Mouse (Mus musculus) cerebellum, postnatal 14 days (tissue): ENCODE data around the gene Zfp141.

ENCODE experiments used
- DNase-seq, 2 experiments: peaks; one replicate each; pipeline ENCODE4 v3.0.0; 2021; ENCODE audit warnings: mixed read lengths in 2 of 2

The Zfp141 gene

GRCm38 (mm10) chr7:42505588-42505987, at the start of gene Zfp141:
Gene Zfp141 (minus strand): TSS chr7:42505740.
- DNase-seq, result peak; percentile 77 to 79

DNA sequence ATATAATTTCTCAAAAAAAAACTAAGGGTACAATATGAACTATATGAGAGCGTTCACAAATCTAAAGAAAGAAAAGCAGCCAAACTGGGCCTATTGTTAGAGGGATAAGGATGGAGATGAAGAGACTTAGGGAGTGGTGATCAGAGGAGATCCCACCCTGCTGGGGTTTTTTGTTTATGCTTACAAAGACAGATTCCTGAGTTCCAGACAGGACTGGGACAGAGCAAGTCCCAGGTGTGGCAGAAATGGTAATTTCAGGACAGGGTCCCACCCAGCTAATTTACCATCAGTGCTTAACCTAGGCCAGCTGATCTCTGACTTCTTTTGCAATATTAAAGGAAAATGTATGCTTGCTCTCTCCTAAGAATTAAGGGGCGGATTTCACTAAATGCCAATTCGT, 46.2 kb upstream of the Zfp141 start:
- no peak for DNase-seq

DNA sequence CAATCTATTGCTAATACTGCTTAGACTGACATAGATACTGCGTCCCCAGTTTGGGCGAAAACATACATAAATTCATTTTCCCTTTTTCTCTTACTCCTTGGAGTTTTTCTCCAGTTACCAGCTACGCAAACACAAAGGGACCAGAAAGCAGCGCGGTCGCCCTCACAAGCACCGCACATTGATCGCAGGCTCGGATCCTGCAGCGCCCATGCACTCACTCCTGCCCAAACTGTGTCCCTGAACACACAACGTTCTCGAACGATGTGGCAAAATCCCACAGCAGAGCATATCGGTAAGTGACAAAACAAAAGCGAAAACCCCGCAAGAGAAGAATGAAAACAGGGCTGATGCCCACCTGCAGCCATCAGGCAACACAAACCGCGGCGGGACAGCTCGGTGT, 354 bp downstream of the Zfp141 start:
- no peak for DNase-seq

- DNase-seq, result no peak
Measured at GRCm38 (mm10) chr7:42498248-42498647, 7.3 kb downstream of the Zfp141 start.

DNA sequence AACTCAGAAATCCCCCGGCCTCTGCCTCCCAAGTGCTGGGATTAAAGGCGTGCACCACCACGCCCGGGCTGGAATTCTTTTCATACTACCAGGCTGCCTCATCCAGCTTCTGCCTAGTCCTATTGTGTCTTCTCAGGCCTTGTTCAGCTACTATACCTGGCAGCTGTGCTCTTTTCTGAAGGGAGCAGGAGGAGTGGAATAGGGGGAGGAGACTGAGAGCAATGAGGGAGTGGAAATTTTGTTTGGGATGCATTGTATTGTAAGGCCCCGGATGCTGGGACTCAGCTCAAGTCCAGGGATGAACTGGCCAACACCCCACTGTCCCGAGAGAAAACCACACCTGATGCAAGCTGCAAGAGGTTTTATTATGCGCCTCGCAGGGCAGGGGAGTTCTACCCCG, 8.2 kb downstream of the Zfp141 start:
- DNase-seq, result no peak

GRCm38 (mm10) chr7:42496202-42496601, 9.3 kb downstream of the Zfp141 start:
- no peak for DNase-seq

DNA sequence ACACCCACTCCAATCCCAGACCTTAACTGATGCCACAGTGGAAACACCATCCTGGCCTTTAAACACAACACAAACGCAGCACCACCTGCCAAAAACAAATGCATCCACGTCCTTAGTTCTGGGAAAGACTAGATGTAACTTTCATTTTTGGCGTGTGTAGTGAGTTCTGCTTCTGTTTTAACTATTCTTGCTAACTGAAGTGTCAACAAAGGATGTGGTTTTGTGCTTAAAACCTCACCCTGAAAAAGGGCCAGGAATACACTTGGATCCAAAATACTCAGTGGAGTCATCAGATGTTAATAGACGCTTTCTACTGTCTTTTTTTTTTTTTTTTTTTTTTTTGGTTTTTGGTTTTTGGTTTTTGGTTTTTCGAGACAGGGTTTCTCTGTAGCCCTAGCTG, 14.7 kb downstream of the Zfp141 start:
- no peak for DNase-seq

DNA sequence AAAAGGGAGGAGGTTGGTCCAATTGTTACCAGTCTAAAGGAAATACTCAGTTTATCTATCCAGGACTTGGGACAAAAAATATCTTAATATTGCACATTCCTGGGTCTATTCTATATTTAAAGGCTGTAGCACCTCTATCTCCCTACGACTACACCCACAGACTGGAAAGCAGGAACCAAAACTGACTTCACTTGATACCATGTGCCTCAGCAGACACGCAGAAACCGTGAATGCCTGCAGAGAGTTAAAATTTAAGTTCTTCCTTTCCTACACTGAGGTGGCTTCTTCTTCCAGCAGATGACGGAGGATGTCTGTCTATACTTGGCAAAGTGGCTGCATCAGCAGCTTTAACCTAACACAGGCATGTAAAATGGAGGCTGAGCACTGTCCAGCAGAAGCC, 15.2 kb downstream of the Zfp141 start:
- DNase-seq, result no peak

DNA sequence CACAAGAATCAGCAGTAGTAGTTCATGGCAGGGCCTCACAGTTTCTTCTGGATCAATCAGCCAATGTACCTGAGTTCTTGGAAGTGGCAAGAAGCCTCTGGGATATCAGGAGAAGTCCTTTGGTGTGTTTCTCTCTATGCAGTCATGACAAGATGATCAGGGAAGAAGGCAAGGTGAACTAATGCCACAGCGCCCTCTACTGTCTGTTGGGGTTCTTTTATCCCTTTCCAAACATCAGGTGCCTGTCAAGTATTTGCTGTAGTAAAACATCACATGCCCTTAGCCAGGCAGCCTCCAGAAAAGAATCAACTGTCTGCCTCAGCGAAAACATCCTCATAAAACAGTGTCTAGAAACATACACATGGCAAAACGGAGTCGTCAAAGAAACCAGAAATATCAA, 50.9 kb downstream of the Zfp141 start:
- no peak for DNase-seq

- DNase-seq, result no peak
Measured at GRCm38 (mm10) chr7:42450618-42451017, 54.9 kb downstream of the Zfp141 start.

GRCm38 (mm10) chr7:42447850-42448249, 57.7 kb downstream of the Zfp141 start, which contains the start of gene 4933421I07Rik:
Gene 4933421I07Rik (minus strand): TSS chr7:42448120.
- DNase-seq, result no peak

DNA sequence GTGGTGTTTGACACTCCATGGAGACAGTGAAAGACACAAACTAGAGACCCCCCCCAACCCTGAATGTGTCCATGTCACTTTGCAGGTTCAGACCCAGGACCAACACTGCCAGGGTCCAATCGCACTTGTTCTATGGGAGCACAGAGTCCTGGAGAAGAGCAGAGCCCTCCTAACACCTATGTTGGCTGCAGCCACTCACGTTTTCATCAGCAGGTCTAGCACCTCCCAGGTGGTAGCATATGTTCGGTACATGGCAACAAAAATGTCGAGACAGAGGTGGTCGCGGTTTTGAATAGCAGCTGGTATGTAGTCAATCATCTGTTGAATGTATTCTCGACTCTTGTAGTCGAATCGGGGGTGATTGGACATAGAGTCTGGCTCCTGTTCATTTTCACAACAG, 58.2 kb downstream of the Zfp141 start:
- no peak for DNase-seq
